Mouse (Mus musculus) forebrain, embryonic 10.5 days (tissue): Measurements from ENCODE around the gene Rtraf. TPM values are rescaled to one million over a fixed set of nuclear protein-coding genes. Genes with fewer than 3 reads are reported as not detected.

Experiments
- DNase-seq: peaks from one replicate; pipeline ENCODE4 v3.0.0-alpha.2; 2017; ENCODE audit warnings: low spot score; ENCODE audit errors: extremely low spot score
- H3K27ac ChIP-seq: fragments of 300-500 bp; sonication (generic); 2 replicates; pipeline ENCODE4 v1.5.1; 2016; ENCODE audit warnings: mild to moderate bottlenecking
- H3K27me3 ChIP-seq: fragments of 300-500 bp; sonication (generic); 2 replicates; pipeline ENCODE4 v1.6.1; 2016; ENCODE audit warnings: mild to moderate bottlenecking; ENCODE audit not compliant: poor library complexity, severe bottlenecking
- H3K36me3 ChIP-seq: fragments of 300-500 bp; sonication (generic); replicated peaks from 2 replicates; pipeline ENCODE4 v1.6.1; 2016; ENCODE audit warnings: mild to moderate bottlenecking, moderate library complexity
- H3K4me1 ChIP-seq: fragments of 300-500 bp; sonication (generic); 2 replicates; pipeline ENCODE4 v1.6.1; 2016
- H3K4me3 ChIP-seq: fragments of 300-500 bp; sonication (generic); 2 replicates; pipeline ENCODE4 v1.5.1; 2016; ENCODE audit warnings: mild to moderate bottlenecking, moderate library complexity
- H3K9me3 ChIP-seq: fragments of 300-500 bp; sonication (generic); 2 replicates; pipeline ENCODE4 v1.6.1; 2016; ENCODE audit warnings: mild to moderate bottlenecking, moderate library complexity
- WGBS: fragments of 180-500 bp; shearing (Covaris S2); methylation state at CpG from one replicate; pipeline ENCODE4 v1.1.7; 2016; 5-methylcytosine and 5-hydroxymethylcytosine counted together
- polyA plus RNA-seq: library from polyadenylated mRNA; unstranded; fragments of >200 nt; fragmentation: Nextera tagmentation; extraction: Ambion mirVana; gene quantifications from 2 replicates; pipeline ENCODE4 v1.2.1, GENCODE M21; 2016

Rtraf gene
- polyA plus RNA-seq, 1 experiment from 2014 or later: 234 TPM

GRCm38 (mm10) chr14:19821686-19822085 lies 1.9 kb downstream of the Rtraf start:
- DNase-seq: no peak
- no peak overlapping the region for H3K27ac ChIP-seq
- H3K4me1 ChIP-seq: peaks cover 33% of the 10 kb centered on the region
- no peaks in the 10 kb centered on the region for H3K27me3 ChIP-seq
- H3K9me3 ChIP-seq: peaks cover 6% of the 10 kb centered on the region; the same call in 1 of the 2 replicates
- 94% methylated on average over 5 of the region's 5 CpGs for WGBS
- peaks cover 54% of the 10 kb centered on the region for H3K36me3 ChIP-seq
- 0 out of 2 replicates have a peak overlapping the region, but pooled peaks have one; percentile 5 for H3K4me3 ChIP-seq

- H3K36me3 ChIP-seq: peaks cover 91% of the 10 kb centered on the region
- WGBS: 10% methylated on average over 1 of the region's 1 CpGs
- no peak overlapping the region for H3K4me3 ChIP-seq
- no peak overlapping the region for H3K27ac ChIP-seq
- DNase-seq: peak; percentile 73
- peaks cover 6% of the 10 kb centered on the region for H3K4me1 ChIP-seq
- H3K9me3 ChIP-seq: peaks cover 6% of the 10 kb centered on the region; the same call in 1 of the 2 replicates
- H3K27me3 ChIP-seq: no peaks in the 10 kb centered on the region
Measured at GRCm38 (mm10) chr14:19817949-19818348, 5.7 kb downstream of the Rtraf start.

GRCm38 (mm10) chr14:19813061-19813460 lies 10.6 kb downstream of the Rtraf start:
- 93% methylated on average over 2 of the region's 2 CpGs for WGBS
- H3K9me3 ChIP-seq: no peaks in the 10 kb centered on the region
- DNase-seq: no peak
- H3K27me3 ChIP-seq: no peaks in the 10 kb centered on the region
- no peak overlapping the region for H3K4me3 ChIP-seq
- H3K4me1 ChIP-seq: no peaks in the 10 kb centered on the region
- peaks cover 81% of the 10 kb centered on the region for H3K36me3 ChIP-seq
- no peak overlapping the region for H3K27ac ChIP-seq

- Histone ChIP-seq H3K27me3 (no peaks in the 10 kb centered on the region), H3K27ac (no peak overlapping the region), H3K4me3 (no peak overlapping the region), H3K9me3 (no peaks in the 10 kb centered on the region), H3K4me1 (peaks cover 6% of the 10 kb centered on the region), H3K36me3 (peaks cover 80% of the 10 kb centered on the region)
- WGBS: 92% methylated on average over 10 of the region's 10 CpGs
- no peak for DNase-seq
Measured at GRCm38 (mm10) chr14:19809934-19810333, 13.7 kb downstream of the Rtraf start.

- DNase-seq: no peak
- Histone ChIP-seq H3K27me3 (no peaks in the 10 kb centered on the region), H3K4me1 (peaks cover 17% of the 10 kb centered on the region), H3K36me3 (peaks cover 73% of the 10 kb centered on the region), H3K27ac (no peak overlapping the region), H3K9me3 (no peaks in the 10 kb centered on the region), H3K4me3 (no peak overlapping the region)
- WGBS: 92% methylated on average over 2 of the region's 2 CpGs
Measured at GRCm38 (mm10) chr14:19807858-19808257, 15.8 kb downstream of the Rtraf start.

GRCm38 (mm10) chr14:19807339-19807738 lies 16.3 kb downstream of the Rtraf start:
- 93% methylated on average over 3 of the region's 3 CpGs for WGBS
- no peaks in the 10 kb centered on the region for H3K9me3 ChIP-seq
- no peak overlapping the region for H3K4me3 ChIP-seq
- H3K27ac ChIP-seq: no peak overlapping the region
- peaks cover 17% of the 10 kb centered on the region for H3K4me1 ChIP-seq
- H3K36me3 ChIP-seq: peaks cover 71% of the 10 kb centered on the region
- no peak for DNase-seq
- no peaks in the 10 kb centered on the region for H3K27me3 ChIP-seq

- no peak overlapping the region for H3K27ac ChIP-seq
- peaks cover 17% of the 10 kb centered on the region for H3K4me1 ChIP-seq
- H3K4me3 ChIP-seq: no peak overlapping the region
- 48% methylated on average over 10 of the region's 10 CpGs for WGBS
- H3K9me3 ChIP-seq: no peaks in the 10 kb centered on the region
- peaks cover 66% of the 10 kb centered on the region for H3K36me3 ChIP-seq
- H3K27me3 ChIP-seq: no peaks in the 10 kb centered on the region
- no peak for DNase-seq
Measured at GRCm38 (mm10) chr14:19803623-19804022, 20.0 kb downstream of the Rtraf start.

- Histone ChIP-seq H3K27ac (no peak overlapping the region), H3K9me3 (no peaks in the 10 kb centered on the region), H3K36me3 (peaks cover 70% of the 10 kb centered on the region), H3K4me3 (no peak overlapping the region), H3K4me1 (peaks cover 17% of the 10 kb centered on the region), H3K27me3 (no peaks in the 10 kb centered on the region)
- no peak for DNase-seq
- 63% methylated on average over 4 of the region's 4 CpGs for WGBS
Measured at GRCm38 (mm10) chr14:19803222-19803621, 20.4 kb downstream of the Rtraf start.

- WGBS: 93% methylated on average over 8 of the region's 8 CpGs
- peaks cover 13% of the 10 kb centered on the region for H3K4me1 ChIP-seq
- H3K4me3 ChIP-seq: no peak overlapping the region
Measured at GRCm38 (mm10) chr14:19801474-19802215, 22.0 kb downstream of the Rtraf start.

GRCm38 (mm10) chr14:19800485-19800884 lies 23.1 kb downstream of the Rtraf start:
- WGBS: 58% methylated on average over 2 of the region's 2 CpGs
- Histone ChIP-seq H3K36me3 (peaks cover 62% of the 10 kb centered on the region), H3K9me3 (no peaks in the 10 kb centered on the region), H3K4me1 (peaks cover 14% of the 10 kb centered on the region), H3K4me3 (no peak overlapping the region), H3K27me3 (no peaks in the 10 kb centered on the region), H3K27ac (no peak overlapping the region)
- no peak for DNase-seq

More at GRCm38 (mm10) chr14:19801474-19802215, 22.0 kb downstream of the Rtraf start:
- Histone ChIP-seq H3K27me3 (no peaks in the 10 kb centered on the region), H3K36me3 (peaks cover 73% of the 10 kb centered on the region), H3K9me3 (no peaks in the 10 kb centered on the region), H3K27ac (no peak overlapping the region)
- no peak for DNase-seq

- WGBS: 89% methylated on average over 18 of the region's 18 CpGs
- Histone ChIP-seq H3K27me3 (no peaks in the 10 kb centered on the region), H3K36me3 (peaks cover 40% of the 10 kb centered on the region), H3K4me1 (0 out of 2 replicates have a peak, but pooled peaks cover 3% of the 10 kb centered on the region), H3K27ac (no peak overlapping the region), H3K9me3 (no peaks in the 10 kb centered on the region), H3K4me3 (no peak overlapping the region)
- DNase-seq: no peak
Measured at GRCm38 (mm10) chr14:19796541-19797304, 26.9 kb downstream of the Rtraf start.

GRCm38 (mm10) chr14:19794881-19795280 lies 28.7 kb downstream of the Rtraf start:
- peaks cover 41% of the 10 kb centered on the region for H3K36me3 ChIP-seq
- no peak for DNase-seq
- no peak overlapping the region for H3K27ac ChIP-seq
- 0 out of 2 replicates have a peak, but pooled peaks cover 3% of the 10 kb centered on the region for H3K4me1 ChIP-seq
- no peaks in the 10 kb centered on the region for H3K9me3 ChIP-seq
- no peak overlapping the region for H3K4me3 ChIP-seq
- WGBS: 76% methylated on average over 4 of the region's 4 CpGs
- no peaks in the 10 kb centered on the region for H3K27me3 ChIP-seq

- WGBS: 77% methylated on average over 1 of the region's 1 CpGs
- Histone ChIP-seq H3K4me1 (no peaks in the 10 kb centered on the region), H3K27me3 (no peaks in the 10 kb centered on the region), H3K27ac (no peak overlapping the region), H3K36me3 (peaks cover 15% of the 10 kb centered on the region), H3K9me3 (no peaks in the 10 kb centered on the region), H3K4me3 (no peak overlapping the region)
- no peak for DNase-seq
Measured at GRCm38 (mm10) chr14:19788443-19788842, 35.2 kb downstream of the Rtraf start.
